8 mouse cellular contexts compared by ENCODE assay signal in the genomic region with DNA sequence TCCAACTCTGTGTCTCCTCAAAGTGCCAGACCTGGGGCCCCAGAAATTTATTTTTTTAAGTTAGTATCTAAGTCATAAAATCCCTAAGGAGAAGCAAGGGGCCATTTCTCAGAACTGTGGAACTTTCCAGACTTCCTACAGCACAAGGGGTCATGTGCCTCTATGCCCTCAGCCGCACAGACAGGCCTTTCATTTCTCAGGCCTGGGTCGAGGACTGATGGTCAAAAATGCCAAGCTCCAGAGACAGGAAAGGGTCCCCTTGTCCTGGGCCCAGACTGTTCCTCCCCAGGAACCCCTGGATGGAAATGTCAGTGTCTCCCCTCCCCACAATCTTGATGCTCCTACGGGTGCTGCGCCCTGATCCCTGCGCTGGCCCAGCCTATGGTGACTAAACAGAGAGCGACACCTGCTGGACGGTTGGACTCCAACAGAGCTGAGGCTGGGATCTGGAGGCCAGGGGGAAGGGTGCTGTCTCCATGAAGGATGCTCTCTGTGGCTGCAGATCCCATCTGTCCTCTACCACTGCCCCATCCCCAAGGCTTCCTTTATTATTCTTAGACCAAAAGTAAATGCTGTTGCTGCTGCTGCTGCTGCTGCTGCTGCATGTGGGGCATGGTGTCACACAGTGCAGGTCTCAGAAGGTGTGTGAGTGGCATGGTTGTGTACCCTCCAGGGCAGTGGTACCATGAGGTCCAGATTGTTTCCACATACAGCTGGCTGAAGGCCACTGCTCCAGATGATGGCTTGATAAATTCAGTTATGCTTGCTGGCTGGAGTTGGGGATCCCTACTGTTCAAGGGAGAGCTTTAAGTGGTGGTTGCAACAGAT. TPM values are rescaled to one million over a fixed set of nuclear protein-coding genes. Genes with fewer than 3 reads are reported as not detected.
DNase-seq lines count a peak whose midpoint lies in the region; ATAC-seq and TF ChIP-seq lines count a peak whose summit lies in the region.

No protein-coding gene starts in this region.

- 18% methylated on average over 7 of the region's 7 CpGs for WGBS in kidney, embryonic 14.5 days
- 21% methylated on average over 7 of the region's 7 CpGs for WGBS in liver, embryonic 11.5 days
- WGBS in neural tube, embryonic 13.5 days = 17% methylated on average over 7 of the region's 7 CpGs

- no peaks in the 10 kb centered on the region for H3K4me1 ChIP-seq in testis, adult 2 months (ENCODE audit: control insufficient read depth, insufficient read depth, low read length)
- no peaks in the 10 kb centered on the region for H3K4me1 ChIP-seq in kidney, embryonic 14.5 days (ENCODE audit: control insufficient read depth, insufficient read depth, low read length)
- no peaks in the 10 kb centered on the region for H3K4me1 ChIP-seq in liver, embryonic 11.5 days (replicated peaks; ENCODE audit: control insufficient read depth, insufficient read depth, low read length)
- no peaks in the 10 kb centered on the region for H3K4me1 ChIP-seq in neural tube, embryonic 13.5 days (replicated peaks)

- peak; percentile 60; the same call in 1 of the 2 replicates for TF ChIP-seq CTCF in testis, adult 2 months (IDR thresholded peaks at IDR 0.05; ENCODE audit: control insufficient read depth, insufficient read depth, insufficient replicate concordance, low read depth, low read length)

- H3K27me3 ChIP-seq in testis, adult 2 months (ENCODE audit: control insufficient read depth, insufficient read depth, low read length) = no peaks in the 10 kb centered on the region
- no peaks in the 10 kb centered on the region for H3K27me3 ChIP-seq in kidney, embryonic 14.5 days (ENCODE audit: control insufficient read depth, insufficient read depth, low read length)
- H3K27me3 ChIP-seq in liver, embryonic 11.5 days (replicated peaks; ENCODE audit: control insufficient read depth, insufficient read depth, low read length) = no peaks in the 10 kb centered on the region; the same call in 1 of the 2 replicates
- H3K27me3 ChIP-seq in neural tube, embryonic 13.5 days = no peaks in the 10 kb centered on the region; the same call in 1 of the 2 replicates

- no peaks in the 10 kb centered on the region for H3K9me3 ChIP-seq in kidney, embryonic 14.5 days (ENCODE audit: control insufficient read depth, low read length)
- no peaks in the 10 kb centered on the region for H3K9me3 ChIP-seq in liver, embryonic 11.5 days (ENCODE audit: control insufficient read depth, low read length)
- H3K9me3 ChIP-seq in neural tube, embryonic 13.5 days = no peaks in the 10 kb centered on the region

- no peaks in the 10 kb centered on the region for H3K36me3 ChIP-seq in testis, adult 2 months (ENCODE audit: control insufficient read depth, insufficient read depth, low read length)
- H3K36me3 ChIP-seq in kidney, embryonic 14.5 days (ENCODE audit: control insufficient read depth, insufficient read depth, low read length) = no peaks in the 10 kb centered on the region
- H3K36me3 ChIP-seq in liver, embryonic 11.5 days (ENCODE audit: control insufficient read depth, insufficient read depth, low read length) = no peaks in the 10 kb centered on the region
- H3K36me3 ChIP-seq in neural tube, embryonic 13.5 days = no peaks in the 10 kb centered on the region

- peak; percentile 68; the same call in 1 of the 2 replicates for ATAC-seq in kidney, embryonic 14.5 days (ENCODE audit: low FRiP score, low TSS enrichment)
- peak; percentile 64; the same call in 1 of the 2 replicates for ATAC-seq in liver, embryonic 11.5 days (replicated peaks; ENCODE audit: low FRiP score)
- peak; percentile 77 for ATAC-seq in neural tube, embryonic 13.5 days (ENCODE audit: low read depth)

- H3K4me3 ChIP-seq in testis, adult 2 months (ENCODE audit: control insufficient read depth, low read depth, low read length) = no peak overlapping the region
- H3K4me3 ChIP-seq in kidney, embryonic 14.5 days (ENCODE audit: low read length) = no peak overlapping the region
- H3K4me3 ChIP-seq in liver, embryonic 11.5 days (ENCODE audit: low read depth, low read length) = no peak overlapping the region
- H3K4me3 ChIP-seq in neural tube, embryonic 13.5 days = no peak overlapping the region

- H3K4me2 ChIP-seq in kidney, embryonic 14.5 days (replicated peaks; ENCODE audit: low read depth, low read length) = no peak overlapping the region
- H3K4me2 ChIP-seq in liver, embryonic 11.5 days = no peak overlapping the region
- no peak overlapping the region for H3K4me2 ChIP-seq in neural tube, embryonic 13.5 days

- no peak for DNase-seq in testis, postnatal 14 days (ENCODE audit: low spot score)
- DNase-seq in embryo, embryonic 9.5 days (ENCODE audit: extremely low spot score) = peak; percentile 61
- DNase-seq in heart, adult 8-10 months (ENCODE audit: low spot score) = peak; percentile 28
- DNase-seq in liver, embryonic 11.5 days (ENCODE audit: low spot score) = peak; percentile 43
- peak; percentile 91 for DNase-seq in testis, postnatal 10 days (ENCODE audit: low spot score)

- no peak for TF ChIP-seq POLR2A in testis, adult 2 months (IDR thresholded peaks at IDR 0.05; ENCODE audit: control insufficient read depth, low read depth, low read length)

- H3K9ac ChIP-seq in kidney, embryonic 14.5 days (ENCODE audit: low read depth, low read length) = no peak overlapping the region
- no peak overlapping the region for H3K9ac ChIP-seq in liver, embryonic 11.5 days (ENCODE audit: low read depth, low read length)
- no peak overlapping the region for H3K9ac ChIP-seq in neural tube, embryonic 13.5 days

- no peak overlapping the region for H3K27ac ChIP-seq in testis, adult 2 months (ENCODE audit: control insufficient read depth, insufficient read depth, low read depth, low read length)
- no peak overlapping the region for H3K27ac ChIP-seq in kidney, embryonic 14.5 days (ENCODE audit: low read depth, low read length)
- H3K27ac ChIP-seq in liver, embryonic 11.5 days (ENCODE audit: low read depth, low read length) = no peak overlapping the region
- no peak overlapping the region for H3K27ac ChIP-seq in neural tube, embryonic 13.5 days (replicated peaks)

RNA-seq across cellular contexts. Expression of a gene that starts 27.5 kb away (rescaled TPM):
- 0.22 and 0.34 TPM in 2 replicates for polyA plus RNA-seq in testis, adult 2 months (2012; rRNA removed)
- total RNA-seq in heart, adult 8-10 months (2022) = under 1 TPM; 0.05 to 0.16 (median 0.11) TPM
- 0.07 and 0.43 TPM in 2 replicates for polyA plus RNA-seq in kidney, embryonic 14.5 days (2014; fragmentation: Nextera tagmentation; extraction: Ambion mirVana)
- 0.08 TPM in 1 of 2 replicates, not detected in the other for polyA plus RNA-seq in liver, embryonic 11.5 days (2014; fragmentation: Nextera tagmentation; extraction: Ambion mirVana)
- 1.3 and 2.6 TPM in 2 replicates for polyA plus RNA-seq in neural tube, embryonic 13.5 days (2015; fragmentation: Nextera tagmentation; extraction: Ambion mirVana)

RNA-seq across cellular contexts. Expression of a gene that starts 50.0 kb away (rescaled TPM):
- polyA plus RNA-seq in testis, adult 2 months (2012; rRNA removed) = 0.89 and 1.1 TPM in 2 replicates
- total RNA-seq in heart, adult 8-10 months (2022) = 1 to 10 TPM in 1 of 4 experiments, under 1 TPM in 3; 0.08 to 1.1 (median 0.30) TPM
- 7.2 and 7.4 TPM in 2 replicates for polyA plus RNA-seq in kidney, embryonic 14.5 days (2014; fragmentation: Nextera tagmentation; extraction: Ambion mirVana)
- polyA plus RNA-seq in liver, embryonic 11.5 days (2014; fragmentation: Nextera tagmentation; extraction: Ambion mirVana) = 0.73 and 0.95 TPM in 2 replicates
- polyA plus RNA-seq in neural tube, embryonic 13.5 days (2015; fragmentation: Nextera tagmentation; extraction: Ambion mirVana) = 1.5 and 1.7 TPM in 2 replicates
